Mouse (Mus musculus): ENCODE results near the gene Ush1g. TPM values are rescaled to one million over a fixed set of nuclear protein-coding genes. Genes with fewer than 3 reads are reported as not detected.

The Ush1g gene
- polyA plus RNA-seq, 1 experiment from 2014 or later: not detected

- Histone ChIP-seq H3K4me1 (replicated peaks) (peaks cover 18% of the 10 kb centered on the region), H3K9ac (no peak overlapping the region), H3K27ac (no peak overlapping the region), H3K9me3 (no peaks in the 10 kb centered on the region), H3K4me2 (replicated peaks) (no peak overlapping the region), H3K4me3 (replicated peaks) (no peak overlapping the region), H3K36me3 (no peaks in the 10 kb centered on the region), H3K27me3 (replicated peaks) (no peaks in the 10 kb centered on the region)
- ATAC-seq: no peak
- 76% methylated on average over 19 of the region's 19 CpGs for WGBS
Observed at GRCm38 (mm10) chr11:115286201-115286993, 35.4 kb downstream of the Ush1g start.

- Histone ChIP-seq H3K4me3 (replicated peaks) (no peak overlapping the region), H3K4me2 (replicated peaks) (no peak overlapping the region), H3K27me3 (replicated peaks) (no peaks in the 10 kb centered on the region), H3K4me1 (replicated peaks) (peaks cover 8% of the 10 kb centered on the region), H3K27ac (no peak overlapping the region), H3K9ac (no peak overlapping the region), H3K36me3 (no peaks in the 10 kb centered on the region), H3K9me3 (no peaks in the 10 kb centered on the region)
- WGBS: 53% methylated on average over 4 of the region's 4 CpGs
- ATAC-seq: no peak
Observed at GRCm38 (mm10) chr11:115285282-115285681, 36.6 kb downstream of the Ush1g start.

- H3K36me3 ChIP-seq: no peaks in the 10 kb centered on the region
- H3K9ac ChIP-seq: no peak overlapping the region
- no peak overlapping the region for H3K4me3 ChIP-seq (replicated peaks)
- no peak for ATAC-seq
- no peak overlapping the region for H3K27ac ChIP-seq
- no peaks in the 10 kb centered on the region for H3K27me3 ChIP-seq (replicated peaks)
- H3K4me1 ChIP-seq (replicated peaks): no peaks in the 10 kb centered on the region
- WGBS: 90% methylated on average over 12 of the region's 12 CpGs
- no peak overlapping the region for H3K4me2 ChIP-seq (replicated peaks)
- H3K9me3 ChIP-seq: no peaks in the 10 kb centered on the region
Observed at GRCm38 (mm10) chr11:115283891-115284620, 37.8 kb downstream of the Ush1g start.

GRCm38 (mm10) chr11:115283486-115283765 lies 38.4 kb downstream of the Ush1g start:
- 73% methylated on average over 9 of the region's 9 CpGs for WGBS
- Histone ChIP-seq H3K4me1 (replicated peaks) (no peaks in the 10 kb centered on the region), H3K9ac (no peak overlapping the region), H3K27me3 (replicated peaks) (no peaks in the 10 kb centered on the region), H3K4me3 (replicated peaks) (no peak overlapping the region), H3K9me3 (no peaks in the 10 kb centered on the region), H3K4me2 (replicated peaks) (no peak overlapping the region), H3K36me3 (no peaks in the 10 kb centered on the region), H3K27ac (no peak overlapping the region)
- no peak for ATAC-seq

- H3K4me1 ChIP-seq (replicated peaks): no peaks in the 10 kb centered on the region
- H3K36me3 ChIP-seq: no peaks in the 10 kb centered on the region
- no peaks in the 10 kb centered on the region for H3K9me3 ChIP-seq
- 79% methylated on average over 8 of the region's 8 CpGs for WGBS
- H3K27me3 ChIP-seq (replicated peaks): no peaks in the 10 kb centered on the region
- H3K9ac ChIP-seq: no peak overlapping the region
- no peak; the same call in 1 of the 2 replicates for ATAC-seq
- no peak overlapping the region for H3K4me3 ChIP-seq (replicated peaks)
- no peak overlapping the region for H3K4me2 ChIP-seq (replicated peaks)
- 0 out of 2 replicates have a peak overlapping the region, but pooled peaks have one; percentile 13 for H3K27ac ChIP-seq
Observed at GRCm38 (mm10) chr11:115282723-115283485, 38.9 kb downstream of the Ush1g start.

- ATAC-seq: no peak
- 71% methylated on average over 8 of the region's 8 CpGs for WGBS
- Histone ChIP-seq H3K9me3 (no peaks in the 10 kb centered on the region), H3K9ac (no peak overlapping the region), H3K27ac (no peak overlapping the region), H3K27me3 (replicated peaks) (no peaks in the 10 kb centered on the region), H3K4me2 (replicated peaks) (no peak overlapping the region), H3K4me3 (replicated peaks) (no peak overlapping the region), H3K4me1 (replicated peaks) (0 out of 2 replicates have a peak, but pooled peaks cover 3% of the 10 kb centered on the region), H3K36me3 (no peaks in the 10 kb centered on the region)
Observed at GRCm38 (mm10) chr11:115282295-115282694, 39.5 kb downstream of the Ush1g start.

GRCm38 (mm10) chr11:115279726-115280125 lies 42.1 kb downstream of the Ush1g start:
- Histone ChIP-seq H3K4me1 (replicated peaks) (peaks cover 17% of the 10 kb centered on the region), H3K4me3 (replicated peaks) (no peak overlapping the region), H3K9me3 (no peaks in the 10 kb centered on the region), H3K4me2 (replicated peaks) (no peak overlapping the region), H3K27me3 (replicated peaks) (no peaks in the 10 kb centered on the region), H3K9ac (no peak overlapping the region), H3K27ac (no peak overlapping the region), H3K36me3 (no peaks in the 10 kb centered on the region)
- WGBS: 62% methylated on average over 1 of the region's 1 CpGs
- ATAC-seq: no peak

- Histone ChIP-seq H3K9ac (no peak overlapping the region), H3K4me3 (replicated peaks) (no peak overlapping the region), H3K4me1 (replicated peaks) (peaks cover 18% of the 10 kb centered on the region), H3K27me3 (replicated peaks) (no peaks in the 10 kb centered on the region), H3K4me2 (replicated peaks) (peak overlapping the region; percentile 59), H3K36me3 (no peaks in the 10 kb centered on the region), H3K9me3 (no peaks in the 10 kb centered on the region), H3K27ac (no peak overlapping the region)
- no peak for ATAC-seq
- WGBS: 68% methylated on average over 6 of the region's 6 CpGs
Observed at GRCm38 (mm10) chr11:115278176-115278575, 43.7 kb downstream of the Ush1g start.

GRCm38 (mm10) chr11:115277604-115277975 lies 44.3 kb downstream of the Ush1g start:
- Histone ChIP-seq H3K27ac (peak overlapping the region; percentile 70), H3K36me3 (no peaks in the 10 kb centered on the region), H3K9ac (peak overlapping the region; percentile 41; the same call in 1 of the 2 replicates), H3K4me2 (replicated peaks) (peak overlapping the region; percentile 59), H3K4me1 (replicated peaks) (peaks cover 18% of the 10 kb centered on the region), H3K4me3 (replicated peaks) (peak overlapping the region; percentile 47), H3K27me3 (replicated peaks) (no peaks in the 10 kb centered on the region), H3K9me3 (no peaks in the 10 kb centered on the region)
- 0 out of 2 replicates have a peak, but pooled peaks have one; percentile 5 for ATAC-seq
- WGBS: 18% methylated on average over 7 of the region's 7 CpGs

- Histone ChIP-seq H3K4me3 (replicated peaks) (peak within 1 kb of the TSS; percentile 59), H3K9ac (peak within 1 kb of the TSS; percentile 79), H3K4me2 (replicated peaks) (peak within 1 kb of the TSS; percentile 87), H3K36me3 (no peaks in the 10 kb centered on the region), H3K4me1 (replicated peaks) (peaks cover 18% of the 10 kb centered on the region), H3K27me3 (replicated peaks) (no peaks in the 10 kb centered on the region), H3K27ac (peak within 1 kb of the TSS; percentile 85), H3K9me3 (no peaks in the 10 kb centered on the region)
- ATAC-seq: peak; percentile 97
- under 1% methylated on average over 42 of the region's 42 CpGs for WGBS
Observed at GRCm38 (mm10) chr11:115276780-115277603, 44.8 kb downstream of the Ush1g start, which contains the start of gene Fdxr. TSS of gene Fdxr (minus strand) at chr11:115277050.

GRCm38 (mm10) chr11:115275954-115276353 lies 45.9 kb downstream of the Ush1g start:
- Histone ChIP-seq H3K9me3 (no peaks in the 10 kb centered on the region), H3K27ac (no peak overlapping the region), H3K4me2 (replicated peaks) (peak overlapping the region; percentile 87), H3K36me3 (no peaks in the 10 kb centered on the region), H3K9ac (peak overlapping the region; percentile 79), H3K4me1 (replicated peaks) (peaks cover 18% of the 10 kb centered on the region), H3K4me3 (replicated peaks) (peak overlapping the region; percentile 59), H3K27me3 (replicated peaks) (no peaks in the 10 kb centered on the region)
- 62% methylated on average over 3 of the region's 3 CpGs for WGBS
- no peak for ATAC-seq

Data from intestine, embryonic 15.5 days (tissue).